Mouse (Mus musculus) ES-Bruce4 (cell line): ENCODE results near the gene Rps6ka3.

Source experiments
- CTCF ChIP-seq: IDR thresholded peaks from one replicate; pipeline ENCODE4 v1.8.1; 2011; ENCODE audit warnings: low read depth, low read length
- EP300 ChIP-seq: IDR thresholded peaks from 2 replicates; pipeline ENCODE4 v1.6.1; 2011; ENCODE audit warnings: low read depth, low read length; ENCODE audit not compliant: insufficient read depth
- POLR2A ChIP-seq: IDR thresholded peaks from one replicate; pipeline ENCODE4 v1.8.1; 2011; ENCODE audit warnings: low read length; ENCODE audit not compliant: insufficient read depth

- TF ChIP-seq POLR2A, result no peak
- TF ChIP-seq CTCF, result no peak
- TF ChIP-seq EP300, result no peak
Observed at GRCm38 (mm10) chrX:159215253-159215652, 5.1 kb downstream of the Rps6ka3 start.
